Mouse (Mus musculus) intestine, embryonic 16.5 days (tissue): ENCODE measurements around the gene Tubb5. TPM values are rescaled to one million over a fixed set of nuclear protein-coding genes. Genes with fewer than 3 reads are reported as not detected.

Experiments
- ATAC-seq: fragments of 200-750 bp; cut with Nextera tagmentation; 2 replicates; pipeline ENCODE4 v1.8.0; 2017; ENCODE audit warnings: moderate TSS enrichment, moderate library complexity
- H3K27ac ChIP-seq: fragments of 300-500 bp; sonication (generic); 2 replicates; pipeline ENCODE4 v1.5.1; 2014; ENCODE audit warnings: mild to moderate bottlenecking, low read length
- H3K27me3 ChIP-seq: fragments of 300-500 bp; sonication (generic); replicated peaks from 2 replicates; pipeline ENCODE4 v1.6.1; 2014; ENCODE audit warnings: low read length, control low read depth, mixed read lengths; ENCODE audit not compliant: control insufficient read depth, insufficient read depth
- H3K36me3 ChIP-seq: fragments of 300-500 bp; sonication (generic); 2 replicates; pipeline ENCODE4 v1.6.1; 2014; ENCODE audit warnings: low read length, control low read depth; ENCODE audit not compliant: control insufficient read depth, insufficient read depth
- H3K4me1 ChIP-seq: fragments of 300-500 bp; sonication (generic); 2 replicates; pipeline ENCODE4 v1.6.1; 2014; ENCODE audit warnings: low read length, control low read depth, mixed read lengths; ENCODE audit not compliant: control insufficient read depth, insufficient read depth
- H3K4me2 ChIP-seq: fragments of 300-500 bp; sonication (generic); 2 replicates; pipeline ENCODE4 v1.6.1; 2014; ENCODE audit warnings: low read depth, low read length, control low read depth
- H3K4me3 ChIP-seq: fragments of 300-500 bp; sonication (generic); 2 replicates; pipeline ENCODE4 v1.5.1; 2014; ENCODE audit warnings: mild to moderate bottlenecking, low read length
- H3K9ac ChIP-seq: fragments of 300-500 bp; sonication (generic); 2 replicates; pipeline ENCODE4 v1.6.1; 2014; ENCODE audit warnings: low read depth, low read length
- H3K9me3 ChIP-seq: fragments of 300-500 bp; sonication (generic); 2 replicates; pipeline ENCODE4 v1.6.1; 2016; ENCODE audit warnings: low read length, control low read depth; ENCODE audit not compliant: control insufficient read depth
- WGBS: fragments of 180-500 bp; shearing (Covaris S2); extraction: QIAGEN DNeasy Blood & Tissue Kit; methylation state at CpG from one replicate; pipeline ENCODE4 v1.1.7; 2014; 5-methylcytosine and 5-hydroxymethylcytosine counted together
- polyA plus RNA-seq: library from polyadenylated mRNA; unstranded; fragments of >200 nt; fragmentation: Nextera tagmentation; extraction: Ambion mirVana; gene quantifications from 2 replicates; pipeline ENCODE4 v1.2.1, GENCODE M21; 2015

Tubb5 gene
- polyA plus RNA-seq, 1 experiment from 2014 or later: 622 TPM

- H3K4me1 ChIP-seq: peaks cover 18% of the 10 kb centered on the region
- peak; percentile 7 for ATAC-seq
- H3K36me3 ChIP-seq: 0 out of 2 replicates have a peak, but pooled peaks cover 4% of the 10 kb centered on the region
- peak overlapping the region; percentile 87 for H3K27ac ChIP-seq
- H3K9me3 ChIP-seq: no peaks in the 10 kb centered on the region
- WGBS: 5% methylated on average over 11 of the region's 11 CpGs
- peak overlapping the region; percentile 83 for H3K4me2 ChIP-seq
- H3K9ac ChIP-seq: peak overlapping the region; percentile 84
- no peaks in the 10 kb centered on the region for H3K27me3 ChIP-seq
- peak overlapping the region; percentile 77 for H3K4me3 ChIP-seq
These were observed 15.5 kb downstream of the Tubb5 start for GRCm38 (mm10) chr17:35822564-35822963.

- Histone ChIP-seq H3K27ac (peak within 1 kb of the TSS; percentile 87), H3K9ac (peak within 1 kb of the TSS; percentile 84), H3K4me3 (peak within 1 kb of the TSS; percentile 77), H3K27me3 (no peaks in the 10 kb centered on the region), H3K36me3 (no peaks in the 10 kb centered on the region), H3K4me2 (peak within 1 kb of the TSS; percentile 83), H3K9me3 (no peaks in the 10 kb centered on the region), H3K4me1 (peaks cover 25% of the 10 kb centered on the region)
- whole genome bisulfite sequencing: 1% methylated on average over 62 of the region's 62 CpGs
- peak; percentile 64 for ATAC-seq
These were observed 16.4 kb downstream of the Tubb5 start, which contains the start of gene Ier3 for GRCm38 (mm10) chr17:35821439-35822430. Gene Ier3 (plus strand): TSS chr17:35821684.

- Histone ChIP-seq H3K9ac (no peak overlapping the region), H3K4me2 (no peak overlapping the region), H3K9me3 (no peaks in the 10 kb centered on the region), H3K4me1 (peaks cover 39% of the 10 kb centered on the region), H3K4me3 (no peak overlapping the region), H3K27ac (no peak overlapping the region), H3K36me3 (no peaks in the 10 kb centered on the region), H3K27me3 (no peaks in the 10 kb centered on the region)
- WGBS: 76% methylated on average over 5 of the region's 5 CpGs
- no peak for ATAC-seq
These were observed 18.0 kb downstream of the Tubb5 start for GRCm38 (mm10) chr17:35820111-35820510.

- no peaks in the 10 kb centered on the region for H3K9me3 ChIP-seq
- H3K4me1 ChIP-seq: peaks cover 44% of the 10 kb centered on the region
- H3K27me3 ChIP-seq: no peaks in the 10 kb centered on the region
- H3K4me2 ChIP-seq: no peak overlapping the region
- WGBS: 64% methylated on average over 10 of the region's 10 CpGs
- no peak for ATAC-seq
- no peak overlapping the region for H3K27ac ChIP-seq
- no peak overlapping the region for H3K9ac ChIP-seq
- no peak overlapping the region for H3K4me3 ChIP-seq
- no peaks in the 10 kb centered on the region for H3K36me3 ChIP-seq
These were observed 20.9 kb downstream of the Tubb5 start for GRCm38 (mm10) chr17:35817226-35817625.

GRCm38 (mm10) chr17:35816686-35817085, 21.4 kb downstream of the Tubb5 start:
- H3K27me3 ChIP-seq: no peaks in the 10 kb centered on the region
- H3K27ac ChIP-seq: no peak overlapping the region; the same call in 1 of the 2 replicates
- WGBS: 45% methylated on average over 8 of the region's 14 CpGs
- no peak overlapping the region for H3K4me3 ChIP-seq
- no peaks in the 10 kb centered on the region for H3K36me3 ChIP-seq
- H3K4me2 ChIP-seq: no peak overlapping the region
- H3K4me1 ChIP-seq: peaks cover 44% of the 10 kb centered on the region
- ATAC-seq: no peak
- no peaks in the 10 kb centered on the region for H3K9me3 ChIP-seq
- H3K9ac ChIP-seq: no peak overlapping the region

GRCm38 (mm10) chr17:35815836-35816235, 22.3 kb downstream of the Tubb5 start:
- Histone ChIP-seq H3K4me2 (0 out of 2 replicates have a peak overlapping the region, but pooled peaks have one; percentile 6), H3K27me3 (no peaks in the 10 kb centered on the region), H3K27ac (peak overlapping the region; percentile 65), H3K9ac (no peak overlapping the region), H3K4me1 (peaks cover 42% of the 10 kb centered on the region), H3K36me3 (no peaks in the 10 kb centered on the region), H3K4me3 (no peak overlapping the region), H3K9me3 (no peaks in the 10 kb centered on the region)
- ATAC-seq: peak; percentile 56
- WGBS: 43% methylated on average over 7 of the region's 7 CpGs

- H3K27ac ChIP-seq: peak overlapping the region; percentile 75
- H3K4me2 ChIP-seq: no peak overlapping the region
- H3K27me3 ChIP-seq: no peaks in the 10 kb centered on the region
- ATAC-seq: peak; percentile 34
- H3K9ac ChIP-seq: peak overlapping the region; percentile 4; the same call in 1 of the 2 replicates
- peaks cover 41% of the 10 kb centered on the region for H3K4me1 ChIP-seq
- no peaks in the 10 kb centered on the region for H3K9me3 ChIP-seq
- H3K36me3 ChIP-seq: no peaks in the 10 kb centered on the region
- 26% methylated on average over 6 of the region's 6 CpGs for WGBS
- no peak overlapping the region for H3K4me3 ChIP-seq
These were observed 23.4 kb downstream of the Tubb5 start for GRCm38 (mm10) chr17:35814678-35815077.

- Histone ChIP-seq H3K4me3 (no peak overlapping the region), H3K27me3 (no peaks in the 10 kb centered on the region), H3K9ac (peak overlapping the region; percentile 8; the same call in 1 of the 2 replicates), H3K4me2 (no peak overlapping the region), H3K9me3 (no peaks in the 10 kb centered on the region), H3K4me1 (peaks cover 41% of the 10 kb centered on the region), H3K36me3 (no peaks in the 10 kb centered on the region), H3K27ac (peak overlapping the region; percentile 74)
- 63% methylated on average over 7 of the region's 7 CpGs for WGBS
- peak; percentile 39 for ATAC-seq
These were observed 24.5 kb downstream of the Tubb5 start for GRCm38 (mm10) chr17:35813653-35814052.

GRCm38 (mm10) chr17:35813245-35813647, 24.9 kb downstream of the Tubb5 start:
- peak; percentile 66 for ATAC-seq
- Histone ChIP-seq H3K9ac (peak overlapping the region; percentile 8; the same call in 1 of the 2 replicates), H3K36me3 (no peaks in the 10 kb centered on the region), H3K4me1 (peaks cover 41% of the 10 kb centered on the region), H3K4me2 (0 out of 2 replicates have a peak overlapping the region, but pooled peaks have one; percentile 5), H3K4me3 (no peak overlapping the region), H3K9me3 (no peaks in the 10 kb centered on the region), H3K27ac (peak overlapping the region; percentile 74), H3K27me3 (no peaks in the 10 kb centered on the region)
- 45% methylated on average over 7 of the region's 7 CpGs for WGBS
